In genomic region chr3:121355569-121355968, GRCm38 (mm10) we compare ENCODE assay signal across 22 mouse cellular contexts.
"Had no signal": no experiment of that assay in that cellular context is flagged by ENCODE, and none has a peak within 500 bp of the region (broad histone marks: within the 10 kb centered on the region; RNA-seq: fewer than 3 reads in every experiment).

No protein-coding gene starts in this region.

- ATAC-seq: hindbrain, postnatal 0 days; intestine, embryonic 16.5 days had no signal

- H3K27me3 ChIP-seq: heart, embryonic 13.5 days; heart, embryonic 15.5 days; hindbrain, embryonic 13.5 days; hindbrain, embryonic 15.5 days; limb, embryonic 13.5 days; limb, embryonic 15.5 days had no signal

- H3K4me1 ChIP-seq: heart, embryonic 13.5 days; heart, embryonic 15.5 days; hindbrain, embryonic 15.5 days had no signal

- H3K27ac ChIP-seq: heart, adult 2 months; heart, embryonic 13.5 days; heart, embryonic 15.5 days; hindbrain, embryonic 13.5 days; hindbrain, embryonic 15.5 days; hindbrain, postnatal 0 days; kidney, postnatal 0 days; limb, embryonic 13.5 days; limb, embryonic 15.5 days; liver, embryonic 14.5 days had no signal

- H3K4me2 ChIP-seq: heart, embryonic 11.5 days; heart, embryonic 13.5 days; heart, embryonic 15.5 days; hindbrain, embryonic 13.5 days; hindbrain, embryonic 15.5 days; limb, embryonic 13.5 days; limb, embryonic 15.5 days; liver, embryonic 11.5 days had no signal

- H3K9me3 ChIP-seq: heart, embryonic 13.5 days; heart, embryonic 15.5 days; hindbrain, embryonic 13.5 days; hindbrain, embryonic 15.5 days; limb, embryonic 13.5 days; limb, embryonic 15.5 days had no signal

- DNase-seq: gastrocnemius, postnatal 14 days; gastrocnemius, postnatal 36 days; heart, adult 11 months; heart, adult 2 months; heart, postnatal 14 days; heart, postnatal 36 days; kidney, adult 11 months; kidney, adult 8-10 months; layer of hippocampus, adult 9-11 months; layer of hippocampus, postnatal 36 days had no signal

- H3K36me3 ChIP-seq: heart, embryonic 15.5 days; hindbrain, embryonic 15.5 days; limb, embryonic 15.5 days had no signal

- H3K9ac ChIP-seq: heart, embryonic 13.5 days; heart, embryonic 15.5 days; hindbrain, embryonic 13.5 days; hindbrain, embryonic 15.5 days; limb, embryonic 13.5 days; limb, embryonic 15.5 days; liver, embryonic 14.5 days had no signal

- H3K4me3 ChIP-seq: heart, adult 2 months; heart, embryonic 13.5 days; heart, embryonic 15.5 days; hindbrain, embryonic 13.5 days; hindbrain, embryonic 15.5 days; limb, embryonic 13.5 days; limb, embryonic 15.5 days had no signal
